Mouse (Mus musculus) bone marrow macrophage, adult 2 months (primary cell): ENCODE measurements at regions not wholly inside any gene's neighbourhood (a gene's known extent, or its start where the extent isn't known, plus 50 kb on each side); places are given as distances from the start of the nearest gene placed in this dataset.

Experiments used
- CTCF ChIP-seq: IDR thresholded peaks from 2 replicates; pipeline ENCODE4 v1.5.1; 2012; ENCODE audit warnings: low read depth, mild to moderate bottlenecking, low read length, moderate library complexity
- POLR2A ChIP-seq: IDR thresholded peaks from 2 replicates; pipeline ENCODE4 v1.6.1; 2012; ENCODE audit warnings: mild to moderate bottlenecking, low read depth, low read length, borderline replicate concordance

DNA sequence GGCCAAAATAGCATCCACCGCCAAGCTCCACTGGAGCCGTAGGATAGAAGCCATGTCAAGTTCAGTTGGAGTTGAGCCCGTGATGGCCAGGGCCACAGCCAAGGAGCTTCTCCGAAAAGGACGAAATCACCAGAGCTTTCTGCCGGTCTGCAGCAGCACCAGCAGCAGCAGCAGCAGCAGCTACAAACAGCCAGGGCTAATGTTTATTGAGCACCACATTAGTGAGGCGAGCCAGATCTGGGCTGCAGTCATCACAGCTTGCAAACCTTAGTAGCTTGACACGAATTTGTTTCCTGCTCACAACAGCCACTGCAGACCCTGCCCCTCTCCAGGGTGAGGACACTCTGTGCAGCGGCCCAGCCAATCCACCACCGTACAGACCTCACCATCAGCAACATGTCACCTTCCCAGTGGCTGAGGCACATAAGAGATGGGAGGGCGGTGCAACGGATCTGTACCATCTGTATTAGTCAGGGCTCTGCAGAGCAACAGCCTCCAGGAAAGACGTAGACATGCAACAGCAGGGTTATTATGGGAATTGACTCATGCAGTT, 222.5 kb upstream of the Zmiz1 start:
- TF ChIP-seq CTCF (no peak), POLR2A (no peak)
